Mouse (Mus musculus): ENCODE data around the gene Pdpk1. TPM values are rescaled to one million over a fixed set of nuclear protein-coding genes. Genes with fewer than 3 reads are reported as not detected.

Pdpk1 gene
- 63.8 and 64.4 TPM in 2 replicates for polyA plus RNA-seq (2015; fragmentation: Nextera tagmentation; extraction: Ambion mirVana)

DNA sequence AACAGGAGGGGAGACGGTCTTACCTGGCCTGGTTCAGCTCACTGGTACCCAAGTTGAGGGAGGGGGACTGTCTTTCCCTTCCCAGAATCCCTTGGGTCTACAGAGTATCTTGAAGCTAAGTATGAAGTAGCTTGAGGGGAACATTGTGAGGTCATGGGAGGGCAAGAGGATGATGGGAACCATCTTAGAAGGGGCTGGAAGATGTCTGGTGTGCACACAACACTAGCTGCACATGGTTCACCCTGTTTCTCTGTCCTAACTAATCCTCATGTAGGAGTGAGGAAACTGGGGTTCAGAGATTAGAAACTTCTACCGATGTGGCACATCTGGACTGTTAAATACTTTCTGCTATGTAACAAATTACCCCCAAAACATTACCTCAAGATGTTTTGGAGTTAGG lies at the start of gene Pdpk1:
TSS of gene Pdpk1 (minus strand) at position 101 of the 400 bp plus-strand sequence.
- Histone ChIP-seq H3K9me3 (no peaks in the 10 kb centered on the region), H3K4me3 (peak within 1 kb of the TSS; percentile 33), H3K27me3 (no peaks in the 10 kb centered on the region), H3K4me2 (peak within 1 kb of the TSS; percentile 67), H3K4me1 (replicated peaks) (peaks cover 9% of the 10 kb centered on the region), H3K9ac (peak within 1 kb of the TSS; percentile 2; the same call in 1 of the 2 replicates), H3K27ac (replicated peaks) (no peak within 1 kb of the TSS), H3K36me3 (peaks cover 4% of the 10 kb centered on the region; the same call in 1 of the 2 replicates)
- ATAC-seq (ENCODE audit: low FRiP score, low read depth): no peak
- 92% methylated on average over 2 of the region's 2 CpGs for WGBS

- Histone ChIP-seq H3K9me3 (no peaks in the 10 kb centered on the region), H3K4me1 (replicated peaks) (peaks cover 46% of the 10 kb centered on the region), H3K27ac (replicated peaks) (no peak overlapping the region), H3K36me3 (no peaks in the 10 kb centered on the region), H3K9ac (no peak overlapping the region), H3K27me3 (no peaks in the 10 kb centered on the region), H3K4me3 (no peak overlapping the region), H3K4me2 (no peak overlapping the region)
- no peak for ATAC-seq (ENCODE audit: low FRiP score, low read depth)
- 69% methylated on average over 4 of the region's 4 CpGs for WGBS
These were observed 49.0 kb upstream of the Pdpk1 start for GRCm38 (mm10) chr17:24199741-24200140.

- Histone ChIP-seq H3K4me2 (no peak overlapping the region), H3K36me3 (no peaks in the 10 kb centered on the region), H3K9ac (no peak overlapping the region), H3K27me3 (no peaks in the 10 kb centered on the region), H3K4me1 (replicated peaks) (peaks cover 41% of the 10 kb centered on the region), H3K9me3 (no peaks in the 10 kb centered on the region), H3K27ac (replicated peaks) (no peak overlapping the region), H3K4me3 (no peak overlapping the region)
- WGBS: 84% methylated on average over 4 of the region's 4 CpGs
- no peak for ATAC-seq (ENCODE audit: low FRiP score, low read depth)
These were observed 48.5 kb upstream of the Pdpk1 start for GRCm38 (mm10) chr17:24199252-24199651.

GRCm38 (mm10) chr17:24197032-24197824 lies 46.5 kb upstream of the Pdpk1 start:
- Histone ChIP-seq H3K27ac (replicated peaks) (no peak overlapping the region), H3K9ac (no peak overlapping the region), H3K36me3 (no peaks in the 10 kb centered on the region), H3K4me2 (no peak overlapping the region), H3K4me3 (no peak overlapping the region), H3K27me3 (no peaks in the 10 kb centered on the region), H3K4me1 (replicated peaks) (peaks cover 21% of the 10 kb centered on the region), H3K9me3 (no peaks in the 10 kb centered on the region)
- WGBS: 66% methylated on average over 15 of the region's 15 CpGs
- ATAC-seq (ENCODE audit: low FRiP score, low read depth): no peak

GRCm38 (mm10) chr17:24195349-24195748 lies 44.6 kb upstream of the Pdpk1 start:
- Histone ChIP-seq H3K4me3 (no peak overlapping the region), H3K36me3 (no peaks in the 10 kb centered on the region), H3K4me2 (no peak overlapping the region), H3K9me3 (no peaks in the 10 kb centered on the region), H3K4me1 (replicated peaks) (peaks cover 10% of the 10 kb centered on the region), H3K27ac (replicated peaks) (no peak overlapping the region), H3K27me3 (no peaks in the 10 kb centered on the region), H3K9ac (no peak overlapping the region)
- ATAC-seq (ENCODE audit: low FRiP score, low read depth): no peak
- 62% methylated on average over 2 of the region's 2 CpGs for WGBS

DNA sequence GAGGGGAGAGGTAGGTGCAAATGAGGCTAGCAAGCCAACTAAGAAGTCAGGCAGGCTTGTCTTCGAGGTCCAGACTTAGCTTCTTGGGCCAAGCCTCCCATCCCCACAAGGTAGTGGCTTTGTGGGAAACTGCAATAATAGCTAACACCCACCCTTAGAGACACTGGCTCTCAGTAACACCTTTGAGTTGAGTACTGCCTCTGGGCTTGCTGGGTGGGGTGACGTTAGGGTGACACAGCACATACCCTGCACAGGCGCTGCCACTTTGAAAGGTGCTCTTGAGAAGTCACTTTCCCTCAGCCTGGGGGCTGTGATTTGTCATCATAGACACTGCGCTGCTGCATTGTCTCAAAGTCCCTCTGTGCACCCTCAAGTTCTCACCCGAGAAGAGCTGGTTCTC lies 43.0 kb upstream of the Pdpk1 start:
- 93% methylated on average over 5 of the region's 5 CpGs for WGBS

GRCm38 (mm10) chr17:24193268-24193667 lies 42.5 kb upstream of the Pdpk1 start:
- Histone ChIP-seq H3K27me3 (no peaks in the 10 kb centered on the region), H3K36me3 (peaks cover 8% of the 10 kb centered on the region), H3K27ac (replicated peaks) (no peak overlapping the region), H3K9ac (no peak overlapping the region), H3K4me1 (replicated peaks) (0 out of 2 replicates have a peak, but pooled peaks cover 4% of the 10 kb centered on the region), H3K9me3 (no peaks in the 10 kb centered on the region), H3K4me2 (no peak overlapping the region), H3K4me3 (no peak overlapping the region)
- no peak for ATAC-seq (ENCODE audit: low FRiP score, low read depth)
- WGBS: 86% methylated on average over 8 of the region's 8 CpGs

More for the DNA sequence above, 43.0 kb upstream of the Pdpk1 start:
- Histone ChIP-seq H3K9ac (no peak overlapping the region), H3K36me3 (peaks cover 3% of the 10 kb centered on the region), H3K9me3 (no peaks in the 10 kb centered on the region), H3K4me2 (no peak overlapping the region), H3K27ac (replicated peaks) (no peak overlapping the region), H3K4me3 (no peak overlapping the region), H3K27me3 (no peaks in the 10 kb centered on the region), H3K4me1 (replicated peaks) (0 out of 2 replicates have a peak, but pooled peaks cover 4% of the 10 kb centered on the region)
- ATAC-seq (ENCODE audit: low FRiP score, low read depth): no peak

- no peak overlapping the region for H3K9ac ChIP-seq
- no peaks in the 10 kb centered on the region for H3K27me3 ChIP-seq
- H3K36me3 ChIP-seq: peaks cover 10% of the 10 kb centered on the region
- no peak overlapping the region for H3K27ac ChIP-seq (replicated peaks)
- ATAC-seq (ENCODE audit: low FRiP score, low read depth): no peak
- H3K4me2 ChIP-seq: no peak overlapping the region
- 86% methylated on average over 8 of the region's 8 CpGs for WGBS
- 0 out of 2 replicates have a peak, but pooled peaks cover 4% of the 10 kb centered on the region for H3K4me1 ChIP-seq (replicated peaks)
- no peaks in the 10 kb centered on the region for H3K9me3 ChIP-seq
- no peak overlapping the region for H3K4me3 ChIP-seq
These were observed 42.1 kb upstream of the Pdpk1 start for GRCm38 (mm10) chr17:24192848-24193247.

- Histone ChIP-seq H3K4me3 (no peak overlapping the region), H3K36me3 (peaks cover 18% of the 10 kb centered on the region), H3K9me3 (no peaks in the 10 kb centered on the region), H3K9ac (no peak overlapping the region), H3K4me2 (no peak overlapping the region), H3K4me1 (replicated peaks) (no peaks in the 10 kb centered on the region), H3K27me3 (no peaks in the 10 kb centered on the region), H3K27ac (replicated peaks) (no peak overlapping the region)
- WGBS: 84% methylated on average over 4 of the region's 4 CpGs
- no peak for ATAC-seq (ENCODE audit: low FRiP score, low read depth)
These were observed 40.8 kb upstream of the Pdpk1 start for GRCm38 (mm10) chr17:24191481-24191880.

DNA sequence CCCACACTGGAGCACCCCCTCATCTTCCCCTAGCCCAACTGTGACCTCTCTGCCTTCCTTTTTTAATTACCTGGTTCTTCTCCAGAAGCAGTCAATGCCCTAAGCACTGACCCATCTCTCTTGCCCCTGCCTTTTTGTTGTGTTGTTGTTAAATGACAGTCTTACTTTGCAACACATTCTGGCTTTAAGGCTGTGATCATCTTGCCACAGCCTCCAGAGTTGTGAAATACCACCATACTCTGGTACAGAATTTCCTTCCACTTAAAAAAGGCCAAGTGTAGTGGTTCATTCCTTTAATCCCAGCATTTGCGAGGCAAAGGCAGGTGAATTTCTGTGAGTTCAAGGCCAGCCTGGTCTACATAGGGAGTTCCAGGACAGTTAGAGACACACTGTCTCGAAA lies 40.2 kb upstream of the Pdpk1 start:
- Histone ChIP-seq H3K4me1 (replicated peaks) (no peaks in the 10 kb centered on the region), H3K9ac (no peak overlapping the region), H3K27me3 (no peaks in the 10 kb centered on the region), H3K4me3 (no peak overlapping the region), H3K36me3 (peaks cover 18% of the 10 kb centered on the region), H3K9me3 (no peaks in the 10 kb centered on the region), H3K27ac (replicated peaks) (no peak overlapping the region), H3K4me2 (no peak overlapping the region)
- WGBS: 92% methylated on average over 2 of the region's 2 CpGs
- ATAC-seq (ENCODE audit: low FRiP score, low read depth): no peak

DNA sequence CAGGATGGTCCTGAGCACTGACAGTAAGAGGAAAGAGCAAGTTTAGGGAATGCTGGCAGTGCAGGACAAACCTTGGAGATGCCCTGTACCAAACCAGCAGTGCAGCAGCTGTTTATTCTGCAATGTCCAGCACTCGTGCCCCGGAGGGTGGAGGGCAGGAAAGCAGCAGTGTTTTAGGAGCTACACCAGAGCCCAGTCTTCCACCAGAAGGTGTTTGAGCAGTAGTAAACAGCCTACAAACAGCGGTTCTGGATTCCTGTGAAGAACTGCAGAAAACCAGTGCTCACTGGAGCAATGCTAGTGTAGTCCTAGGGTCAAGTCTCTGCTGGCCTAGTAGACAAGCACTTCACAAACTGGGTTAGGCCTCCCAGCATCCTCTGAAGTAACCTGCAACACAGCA lies 23.5 kb upstream of the Pdpk1 start:
- Histone ChIP-seq H3K27ac (replicated peaks) (no peak overlapping the region), H3K4me1 (replicated peaks) (peaks cover 12% of the 10 kb centered on the region), H3K9ac (no peak overlapping the region), H3K9me3 (no peaks in the 10 kb centered on the region), H3K4me3 (no peak overlapping the region), H3K36me3 (0 out of 2 replicates have a peak, but pooled peaks cover 4% of the 10 kb centered on the region), H3K4me2 (no peak overlapping the region), H3K27me3 (no peaks in the 10 kb centered on the region)
- no peak for ATAC-seq (ENCODE audit: low FRiP score, low read depth)
- WGBS: 90% methylated on average over 3 of the region's 3 CpGs

DNA sequence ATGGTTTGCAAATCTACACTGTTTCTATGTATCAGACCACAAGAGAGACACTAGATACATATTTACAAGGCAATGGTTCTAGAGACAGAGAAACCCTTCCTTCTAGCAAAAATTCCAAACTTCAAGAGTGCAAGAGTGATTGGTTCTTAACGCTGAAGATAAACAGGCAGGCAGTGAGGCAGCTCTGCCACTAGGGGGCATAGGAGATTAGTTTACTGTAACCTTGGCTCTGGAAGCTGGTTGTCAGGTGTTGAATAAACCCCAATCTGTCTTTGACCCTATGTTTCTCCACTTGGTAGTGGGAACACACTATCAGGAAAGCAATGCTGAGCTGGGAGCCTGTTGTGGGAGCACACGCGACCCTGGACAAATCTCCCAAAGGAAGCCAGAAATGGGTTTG lies 22.7 kb upstream of the Pdpk1 start:
- H3K4me1 ChIP-seq (replicated peaks): peaks cover 12% of the 10 kb centered on the region
- no peaks in the 10 kb centered on the region for H3K36me3 ChIP-seq
- H3K9me3 ChIP-seq: no peaks in the 10 kb centered on the region
- no peak overlapping the region for H3K4me3 ChIP-seq
- no peaks in the 10 kb centered on the region for H3K27me3 ChIP-seq
- H3K27ac ChIP-seq (replicated peaks): no peak overlapping the region
- 6% methylated on average over 3 of the region's 3 CpGs for WGBS
- H3K4me2 ChIP-seq: no peak overlapping the region
- ATAC-seq (ENCODE audit: low FRiP score, low read depth): no peak
- no peak overlapping the region for H3K9ac ChIP-seq

Data from hindbrain, embryonic 15.5 days (tissue).